In genomic region chr6:103275476-103275875, GRCm38 (mm10) we compare ENCODE assay signal across 8 mouse cellular contexts.
DNase-seq lines count a peak whose midpoint lies in the region; ATAC-seq lines count a peak whose summit lies in the region.

No protein-coding gene starts in this region.

- peak; percentile 85 for ATAC-seq in megakaryocyte progenitor cell, adult 5-6 weeks (replicated peaks; ENCODE audit: poor library complexity)

- peak; percentile 45 to 65 for DNase-seq in cerebellum, postnatal 10 days
- DNase-seq in cerebellum, adult 9-11 months: no peak
- DNase-seq in left cerebral cortex, adult 11 months (ENCODE audit: low spot score): peak; percentile 23
- no peak for DNase-seq in left cerebral cortex, postnatal 36 days (ENCODE audit: low spot score in 2 of 2)
- DNase-seq in ZHBTc4 (ENCODE audit: low read depth, low spot score): peak; percentile 15
- DNase-seq in yolk sac, embryonic 10.5 days (ENCODE audit: low spot score): no peak
- DNase-seq in thymus, postnatal 36 days: no peak

- intact Hi-C loops in left cerebral cortex, postnatal 36 days (cut with DNase I): no loop called here

Comparison
In these comparisons a context has a peak if more than half of its experiments do, and no peak if none do; other contexts are left out.
1. DNase-seq: peak in cerebellum, postnatal 10 days (2 of 2), left cerebral cortex, adult 11 months (single experiment) and ZHBTc4 (single experiment); none in cerebellum, adult 9-11 months (single experiment), left cerebral cortex, postnatal 36 days (0 of 2), yolk sac, embryonic 10.5 days (single experiment) and thymus, postnatal 36 days (0 of 2).